Mouse (Mus musculus): ENCODE data around the gene Tram2.

DNA sequence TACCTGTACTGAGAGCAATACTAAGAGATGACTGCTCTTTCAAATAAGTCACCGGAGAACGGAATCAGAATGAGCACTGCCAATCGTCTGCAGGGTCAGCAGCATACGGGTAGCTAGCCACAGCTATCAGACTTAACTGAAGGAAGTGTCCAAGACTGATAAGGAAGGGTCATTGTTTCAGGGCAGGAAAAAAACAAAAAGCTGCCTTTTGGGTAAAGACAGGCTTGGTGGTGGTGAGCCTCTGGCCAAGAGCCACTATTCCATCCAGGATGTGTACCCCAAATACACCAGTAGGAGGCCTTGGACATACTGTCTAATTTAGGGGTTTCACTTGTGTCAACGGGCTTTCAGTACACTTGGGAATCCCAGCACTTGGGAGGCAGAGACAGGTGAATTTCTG is 84.7 kb downstream of the Tram2 start:
- TF ChIP-seq CTCF (IDR thresholded peaks at IDR 0.05) (peak; percentile 35), EP300 (IDR thresholded peaks at IDR 0.05) (no peak)
